Mouse (Mus musculus): Measurements from ENCODE around the gene Lyzl4. TPM values are rescaled to one million over a fixed set of nuclear protein-coding genes. Genes with fewer than 3 reads are reported as not detected.

Gene Lyzl4
- total RNA-seq, 2 experiments from 2014 or later: not detected

GRCm38 (mm10) chr9:121549444-121549843 lies 92.5 kb downstream of the Lyzl4 start:
- intact Hi-C loops (cut with DNase I): no loop called here

GRCm38 (mm10) chr9:121549010-121549409 lies 92.9 kb downstream of the Lyzl4 start:
- DNase-seq: no peak
- intact Hi-C loops (cut with DNase I): no loop called here

More at GRCm38 (mm10) chr9:121549444-121549843, 92.5 kb downstream of the Lyzl4 start:
- DNase-seq: no peak

GRCm38 (mm10) chr9:121547431-121547830 lies 94.5 kb downstream of the Lyzl4 start:
- no peak for DNase-seq
- intact Hi-C loops (cut with DNase I): no loop called here

GRCm38 (mm10) chr9:121541530-121541929 lies 100.4 kb downstream of the Lyzl4 start:
- intact Hi-C loops (cut with DNase I): no loop called here
- DNase-seq: no peak

- DNase-seq: no peak
- intact Hi-C loops (cut with DNase I): no loop called here
Observed at GRCm38 (mm10) chr9:121532626-121533025, 109.3 kb downstream of the Lyzl4 start.

- no peak for DNase-seq
- intact Hi-C loops (cut with DNase I): no loop called here
Observed at GRCm38 (mm10) chr9:121528605-121529357, 113.1 kb downstream of the Lyzl4 start.

Other genes starting within 250 kb of the Lyzl4 start
- gene Cck, start 146.4 kb downstream of the Lyzl4 start, total RNA-seq (2021): under 1 TPM in 1 of 2 experiments, not detected in 1; 0.42 TPM
- under 1 TPM; 0.86 to 0.89 TPM for gene Vipr1, start 620 bp upstream of the Lyzl4 start, total RNA-seq (2021)
- 1 to 10 TPM; 3.3 to 5.7 TPM for gene Sec22c, start 63.4 kb upstream of the Lyzl4 start, total RNA-seq (2021)
- gene Ss18l2, start 68.2 kb upstream of the Lyzl4 start, total RNA-seq (2021): 100 to 1,000 TPM; 133 to 136 TPM
- 10 to 100 TPM; 46.9 to 47.7 TPM for gene Nktr, start 77.1 kb upstream of the Lyzl4 start, total RNA-seq (2021)
- 10 to 100 TPM; 89.0 to 98.3 TPM for gene Zfp651, start 117.2 kb upstream of the Lyzl4 start, total RNA-seq (2021)
- gene Klhl40, start 135.5 kb upstream of the Lyzl4 start, total RNA-seq (2021): 10 to 100 TPM; 10.4 to 10.7 TPM
- gene Hhatl, start 150.4 kb upstream of the Lyzl4 start, total RNA-seq (2021): 100 to 1,000 TPM; 111 to 112 TPM
- not detected for gene Ccdc13, start 197.4 kb upstream of the Lyzl4 start, total RNA-seq (2021)
- gene Higd1a, start 216.3 kb upstream of the Lyzl4 start, total RNA-seq (2021): 100 to 1,000 TPM; 181 to 183 TPM